Mouse (Mus musculus): ENCODE measurements around the gene Ssr2.

Ssr2 gene

DNA sequence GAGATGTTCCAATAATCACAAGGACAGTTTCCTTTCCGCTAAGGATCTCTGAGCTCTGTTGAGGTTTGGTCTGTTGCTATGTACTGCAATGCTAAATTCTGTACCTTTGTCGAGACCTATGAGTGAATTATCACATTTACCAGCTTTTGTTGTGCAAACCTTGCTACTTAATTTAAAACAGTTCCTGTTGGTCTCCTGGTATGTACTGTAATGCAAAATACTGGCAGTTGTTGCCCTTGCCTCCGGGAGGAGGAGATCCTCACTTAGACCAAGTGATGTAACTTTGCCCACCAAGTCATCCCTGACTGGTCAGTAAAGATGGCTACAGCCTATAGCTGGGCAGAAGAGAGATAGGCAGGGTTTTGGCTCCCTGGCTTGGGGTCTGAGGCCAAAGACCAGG, at the start of gene Ssr2:
Ssr2 (plus strand) TSS at position 337 of the 400 bp plus-strand sequence.
- DNase-seq (ENCODE audit: low spot score): no peak

- DNase-seq (ENCODE audit: low spot score): peak; percentile 75
Observed at GRCm38 (mm10) chr3:88526157-88527131, 49.2 kb upstream of the Ssr2 start.

DNA sequence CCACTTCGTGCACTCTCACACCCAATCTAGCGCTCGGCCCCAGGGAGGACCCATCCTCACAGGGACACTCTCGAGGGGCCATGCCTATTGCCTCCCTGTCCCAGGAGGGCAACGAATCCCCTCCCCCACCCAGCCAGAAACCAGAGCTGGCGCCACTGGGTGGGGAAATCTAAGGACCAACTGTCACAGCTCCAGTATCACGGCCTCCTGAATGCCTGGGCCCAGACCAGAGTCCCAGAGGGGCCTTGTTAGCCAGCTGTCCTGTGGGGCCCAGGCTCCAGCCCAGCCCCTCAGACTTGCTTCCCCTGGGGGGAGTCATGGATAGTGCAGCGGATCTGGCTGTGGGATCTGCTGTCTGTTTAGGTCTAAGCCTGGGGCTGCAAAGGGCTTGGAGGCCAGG, 48.1 kb upstream of the Ssr2 start:
- DNase-seq (ENCODE audit: low spot score): no peak

GRCm38 (mm10) chr3:88528646-88529045, 47.0 kb upstream of the Ssr2 start:
- DNase-seq (ENCODE audit: low spot score): no peak

DNA sequence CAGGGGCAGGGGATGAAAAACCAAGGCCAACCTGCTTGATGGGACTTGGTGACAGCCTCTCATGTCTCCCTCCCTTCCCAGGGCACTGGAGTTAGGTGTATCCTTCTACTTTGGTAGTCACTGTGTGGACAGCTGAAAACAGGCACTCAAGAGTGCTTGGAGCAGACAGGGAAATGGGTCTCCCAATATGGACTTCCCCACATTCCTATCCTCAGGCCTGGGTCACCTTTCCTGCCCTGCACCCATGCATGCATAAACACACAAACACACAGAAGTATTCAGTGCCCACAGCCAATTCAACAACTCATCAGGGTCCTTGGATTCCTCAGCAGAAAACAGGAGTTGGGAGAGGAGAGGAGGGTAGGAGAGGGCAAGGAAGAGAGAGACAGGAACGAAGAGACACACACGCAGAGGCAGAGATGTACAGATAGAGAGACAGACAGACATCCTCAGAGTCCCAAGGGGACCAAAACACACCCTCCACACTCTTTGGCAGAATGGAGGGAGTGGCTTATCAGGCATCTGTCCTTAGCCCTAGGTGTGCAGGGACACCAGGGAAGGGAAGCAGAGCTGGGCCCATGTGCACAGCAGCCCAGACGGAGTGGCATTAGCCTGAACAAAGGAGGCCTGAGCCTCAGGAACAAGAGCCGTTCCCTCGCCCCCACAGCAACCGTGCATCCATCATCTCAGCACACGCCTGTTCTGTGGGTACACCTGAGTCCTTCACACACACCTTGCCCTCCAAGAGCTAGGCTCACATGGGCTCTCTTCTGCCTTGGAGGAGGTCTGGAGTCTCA, 46.3 kb upstream of the Ssr2 start:
- DNase-seq (ENCODE audit: low spot score): no peak

DNA sequence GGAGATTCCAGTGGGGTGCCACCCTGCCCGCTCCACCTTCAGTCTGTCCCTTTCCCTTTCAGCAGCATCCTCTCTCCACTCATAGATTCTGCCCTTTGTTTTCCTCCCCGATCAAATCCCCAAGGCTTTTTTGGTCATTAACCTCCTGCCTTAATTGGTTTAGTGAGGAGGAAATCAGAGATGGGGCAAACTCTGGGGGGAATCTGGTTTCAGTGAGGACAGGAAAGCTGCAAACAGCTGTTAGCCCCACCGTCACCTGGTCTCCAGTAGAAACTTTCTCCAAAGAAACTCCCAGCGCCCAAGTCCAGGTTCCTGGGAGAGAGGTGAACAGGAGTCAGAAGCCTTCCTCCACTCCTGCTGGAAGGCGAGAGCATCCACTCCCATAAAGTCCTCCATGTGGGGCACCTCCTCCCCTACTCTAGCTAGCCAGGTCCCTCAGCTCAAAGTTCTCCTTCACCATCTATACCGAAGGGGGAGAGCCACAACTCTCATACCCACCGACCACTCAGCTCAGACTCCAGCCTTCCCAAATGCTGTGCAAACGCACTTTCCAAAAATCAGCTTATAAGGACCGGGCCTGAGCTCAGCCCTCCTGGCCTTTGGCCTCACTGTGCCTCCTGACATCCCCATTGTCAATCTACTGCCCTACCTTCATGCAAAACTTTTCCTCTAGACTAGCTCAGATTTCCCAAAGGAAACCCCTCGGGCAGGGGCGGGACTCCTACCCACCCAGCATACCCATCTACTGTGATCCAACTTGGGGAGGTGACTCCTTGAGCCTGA, 45.4 kb upstream of the Ssr2 start:
- no peak for DNase-seq (ENCODE audit: low spot score)

DNA sequence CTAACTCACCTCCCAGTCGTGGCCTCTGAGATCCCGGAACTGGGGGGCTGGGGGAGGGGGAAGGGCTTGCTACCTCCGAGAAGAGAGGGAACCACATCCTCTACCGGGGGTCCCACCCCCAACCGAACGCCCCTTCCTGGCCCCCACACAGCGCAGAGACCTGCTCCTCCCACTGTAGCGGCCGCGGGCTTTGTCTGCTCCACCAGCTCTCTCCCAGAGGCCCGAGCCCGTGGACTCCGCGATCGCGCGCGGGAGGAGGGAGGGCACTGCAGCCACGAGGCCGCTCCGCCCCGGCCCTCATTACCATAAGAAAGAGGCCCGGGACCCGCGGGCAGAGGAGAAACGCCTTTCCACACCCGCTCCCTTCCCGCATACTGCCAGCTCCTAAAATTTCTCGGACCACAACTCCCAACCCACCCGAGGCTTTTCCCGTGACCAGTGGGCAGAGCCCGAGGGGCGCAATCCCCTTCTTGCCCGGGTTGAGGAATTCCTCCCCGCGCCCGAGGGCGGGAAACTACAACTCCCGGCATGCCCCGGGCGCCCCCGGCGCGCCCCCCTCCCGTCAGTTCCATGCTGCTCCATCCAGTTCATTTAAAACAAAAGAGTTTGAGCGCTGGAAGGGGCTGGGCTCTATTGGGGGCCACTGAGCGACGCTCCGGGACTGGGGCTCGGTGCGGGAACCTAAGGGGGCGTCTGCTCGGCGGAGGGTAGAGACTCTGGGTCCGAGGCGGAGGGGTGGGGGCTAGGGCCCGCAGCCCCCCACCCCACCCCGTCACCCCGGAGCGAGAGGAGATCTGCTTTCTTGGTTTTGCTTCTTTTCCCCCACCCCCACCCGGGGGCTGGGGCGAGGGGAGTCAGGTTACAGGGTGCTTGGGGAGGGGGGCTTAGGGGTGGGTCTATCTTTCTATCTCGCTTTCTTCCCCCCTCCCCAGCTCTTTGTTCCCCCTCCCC, 44.1 kb upstream of the Ssr2 start:
- peak; percentile 74 for DNase-seq (ENCODE audit: low spot score)

- no peak for DNase-seq (ENCODE audit: low spot score)
Observed at GRCm38 (mm10) chr3:88532299-88532674, 43.4 kb upstream of the Ssr2 start, which contains the start of gene Mex3a. Gene Mex3a (plus strand): TSS chr3:88532395.

- no peak for DNase-seq (ENCODE audit: low spot score)
Observed at GRCm38 (mm10) chr3:88532689-88533511, 42.8 kb upstream of the Ssr2 start.

DNA sequence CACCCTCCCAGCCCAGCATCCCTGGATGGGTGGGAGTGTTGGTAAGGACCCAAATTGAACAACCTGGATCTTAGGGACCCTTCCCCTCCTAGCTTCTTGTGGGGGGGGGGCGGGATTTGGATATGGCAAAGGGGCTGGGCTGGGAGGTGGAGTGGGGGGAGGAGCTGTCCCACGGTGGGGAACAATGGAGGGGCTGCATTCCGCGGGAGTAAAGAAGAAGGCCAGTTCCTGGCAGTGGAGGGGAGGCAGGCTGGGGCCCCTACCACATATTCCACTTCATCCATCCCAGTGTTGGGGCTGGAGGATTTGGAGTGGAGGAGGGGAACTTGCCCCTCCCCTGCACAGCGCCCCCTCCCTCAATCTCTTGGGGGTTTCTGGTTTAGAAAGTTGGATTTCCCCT, 42.0 kb upstream of the Ssr2 start:
- no peak for DNase-seq (ENCODE audit: low spot score)

- DNase-seq (ENCODE audit: low spot score): no peak
Observed at GRCm38 (mm10) chr3:88535005-88535404, 40.7 kb upstream of the Ssr2 start.

DNA sequence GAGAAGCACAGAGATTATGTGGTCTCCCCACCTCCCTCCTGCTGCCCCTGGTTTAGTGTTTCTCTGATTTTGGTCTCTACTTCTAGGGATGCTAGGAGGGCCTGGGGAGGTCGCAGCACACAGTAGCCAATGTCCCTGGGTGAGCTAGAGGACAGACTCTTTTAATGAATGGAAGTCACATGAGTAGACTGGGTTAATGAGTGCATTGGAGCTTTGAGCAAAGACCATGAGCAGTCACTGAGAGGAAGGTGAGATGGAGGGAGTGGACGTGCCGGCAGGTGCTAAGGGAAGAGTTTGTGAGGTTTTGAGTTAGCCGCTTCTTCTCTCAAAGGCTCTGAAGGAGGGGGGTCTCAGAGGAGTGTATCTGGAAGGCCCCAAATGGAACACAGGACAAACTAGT, 40.1 kb upstream of the Ssr2 start:
- DNase-seq (ENCODE audit: low spot score): no peak

DNA sequence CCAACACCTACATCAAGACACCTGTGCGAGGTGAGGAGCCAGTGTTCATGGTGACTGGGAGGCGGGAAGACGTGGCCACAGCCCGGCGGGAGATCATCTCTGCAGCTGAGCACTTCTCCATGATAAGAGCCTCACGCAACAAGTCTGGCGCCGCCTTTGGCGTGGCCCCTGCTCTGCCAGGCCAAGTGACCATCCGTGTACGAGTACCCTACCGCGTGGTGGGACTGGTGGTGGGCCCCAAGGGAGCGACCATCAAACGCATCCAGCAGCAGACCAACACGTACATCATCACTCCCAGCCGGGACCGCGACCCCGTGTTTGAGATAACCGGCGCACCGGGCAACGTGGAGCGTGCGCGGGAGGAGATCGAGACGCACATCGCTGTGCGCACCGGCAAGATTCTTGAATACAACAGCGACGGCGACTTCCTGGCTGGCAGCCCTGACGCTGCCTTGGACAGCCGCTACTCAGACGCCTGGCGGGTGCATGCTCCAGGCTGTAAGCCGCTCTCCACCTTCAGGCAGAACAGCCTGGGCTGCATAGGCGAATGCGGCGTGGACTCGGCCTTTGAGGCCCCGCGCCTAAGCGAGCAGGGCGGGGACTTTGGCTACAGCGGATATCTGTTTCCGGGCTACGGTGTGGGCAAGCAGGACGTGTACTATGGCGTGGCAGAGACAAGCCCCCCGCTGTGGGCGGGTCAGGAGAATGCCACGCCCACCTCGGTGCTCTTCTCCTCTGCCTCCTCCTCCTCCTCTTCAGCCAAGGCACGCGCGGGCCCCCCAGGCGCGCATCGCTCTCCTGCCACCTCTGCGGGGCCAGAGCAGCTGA, 39.4 kb upstream of the Ssr2 start:
- DNase-seq (ENCODE audit: low spot score): peak; percentile 78

- no peak for DNase-seq (ENCODE audit: low spot score)
Observed at GRCm38 (mm10) chr3:88537146-88537545, 38.5 kb upstream of the Ssr2 start.

DNA sequence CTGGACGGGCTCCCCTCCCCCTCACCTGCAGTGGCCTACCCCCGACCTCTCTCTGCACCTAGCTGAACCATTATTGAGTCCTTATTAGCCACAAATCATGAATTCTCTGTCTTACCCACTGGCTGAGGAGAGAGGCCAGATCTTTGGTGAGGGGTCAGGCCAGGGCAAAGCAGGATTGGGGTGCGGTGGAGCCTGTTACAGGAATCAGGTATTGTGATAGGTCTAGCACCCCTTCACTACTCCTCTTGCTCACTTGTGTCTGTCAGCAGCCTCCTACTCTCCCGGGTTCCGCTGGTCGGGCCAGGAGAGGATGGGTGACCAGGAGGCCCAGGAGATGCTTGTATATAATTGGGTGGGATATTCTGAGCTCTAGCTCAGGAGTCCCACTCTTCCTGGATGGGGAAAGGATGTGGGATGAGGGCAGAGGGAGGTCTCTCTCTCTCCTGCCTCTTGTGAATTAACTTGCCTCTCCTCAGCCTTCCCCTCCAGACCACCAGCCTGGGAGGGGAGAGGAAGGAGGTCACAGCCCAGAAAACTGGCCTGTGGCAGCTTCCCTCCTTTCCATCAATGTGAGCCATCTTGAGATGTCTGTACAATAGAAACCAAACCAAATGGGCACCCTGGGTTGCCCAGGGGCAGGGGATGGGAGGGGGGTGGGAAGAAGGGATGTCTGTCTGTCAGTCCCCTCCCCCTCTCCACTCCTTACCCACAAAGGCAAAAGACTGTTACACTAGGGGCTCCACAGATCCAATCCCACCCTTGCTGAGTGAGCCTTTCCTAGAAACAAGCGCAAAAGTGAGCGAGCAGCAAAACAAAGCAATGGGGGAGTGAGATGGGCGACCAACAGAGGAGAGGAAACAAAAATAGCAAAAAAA, 37.2 kb upstream of the Ssr2 start:
- no peak for DNase-seq (ENCODE audit: low spot score)

- no peak for DNase-seq (ENCODE audit: low spot score)
Observed at GRCm38 (mm10) chr3:88539397-88539796, 36.3 kb upstream of the Ssr2 start.

DNA sequence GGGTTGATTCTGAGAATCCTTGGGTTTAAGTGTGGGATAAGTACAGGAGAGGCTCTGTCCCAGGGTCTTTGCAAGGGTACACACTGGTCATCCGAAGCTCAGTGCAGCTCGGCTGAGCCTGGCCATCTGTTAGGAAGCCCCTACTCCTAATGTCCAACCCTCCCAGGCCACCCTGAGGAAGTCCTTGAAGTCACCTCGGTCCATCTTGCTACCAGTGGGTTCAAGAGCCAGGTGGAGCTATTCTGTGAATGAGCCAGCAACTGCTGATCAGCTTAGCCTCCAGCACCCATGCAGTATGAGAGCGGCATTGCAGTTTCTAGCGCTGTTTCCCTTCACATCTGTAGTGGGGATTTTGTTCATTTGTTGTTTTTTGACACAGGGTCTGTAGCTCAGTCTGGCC, 35.6 kb upstream of the Ssr2 start:
- DNase-seq (ENCODE audit: low spot score): no peak

Measured in left cerebral cortex, adult 11 months (tissue).